Mouse (Mus musculus) lung, adult 2 months (tissue): Measurements from ENCODE around the gene Zfp981.
"Not testable (repeated sequence)": the region's sequence is repeated elsewhere in the genome, so short reads cannot be mapped to it uniquely, and the experiment has no call there.

Source experiments
- CTCF ChIP-seq: fragments of 200-500 bp; IDR thresholded peaks from 2 replicates; pipeline ENCODE4 v1.5.1; 2011; ENCODE audit warnings: mild to moderate bottlenecking, low read length, control low read depth; ENCODE audit not compliant: insufficient read depth
- POLR2A ChIP-seq: fragments of 200-500 bp; IDR thresholded peaks from 2 replicates; pipeline ENCODE4 v1.6.1; 2011; ENCODE audit warnings: low read depth, mild to moderate bottlenecking, control low read depth, low read length, borderline replicate concordance; ENCODE audit errors: extremely low read depth

- not testable (repeated sequence) for TF ChIP-seq POLR2A, CTCF
Measured at GRCm38 (mm10) chr4:146493319-146493907, 8.4 kb upstream of the Zfp981 start.
